Mouse (Mus musculus) kidney, adult 2 months (tissue): ENCODE results near the gene Mlx.

Experiments
- CTCF ChIP-seq: fragments of 200-500 bp; conservative IDR thresholded peaks from 2 replicates; pipeline ENCODE4 v1.5.1; 2011; ENCODE audit warnings: low read depth, mild to moderate bottlenecking, control low read depth, low read length, moderate library complexity, mixed read lengths; ENCODE audit not compliant: insufficient read depth, insufficient read length
- POLR2A ChIP-seq: fragments of 200-500 bp; IDR thresholded peaks from one replicate; pipeline ENCODE4 v1.6.1; 2011; ENCODE audit warnings: low read depth, low read length, control low read depth

DNA sequence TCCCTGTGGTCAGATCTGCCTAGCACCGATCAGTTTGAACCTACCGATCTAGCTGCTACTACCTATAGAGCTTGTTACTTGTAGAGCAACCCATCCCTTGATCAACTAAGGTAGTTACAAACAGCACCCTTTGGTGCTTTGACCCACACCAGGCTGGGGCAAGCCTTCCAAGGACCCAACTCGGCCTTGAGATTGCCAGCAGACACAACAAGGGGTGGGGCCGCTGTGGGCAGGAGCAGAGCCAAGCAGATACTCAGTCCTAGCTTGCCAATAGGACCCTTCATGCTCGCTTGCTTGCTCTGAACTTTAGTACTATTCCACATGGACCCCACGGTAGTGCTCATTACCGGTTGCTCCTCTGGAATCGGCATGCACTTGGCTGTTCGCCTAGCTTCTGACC lies 9.0 kb upstream of the Mlx start, which contains the start of gene Hsd17b1:
- TF ChIP-seq CTCF = no peak
- no peak for TF ChIP-seq POLR2A
